Mouse (Mus musculus) liver, postnatal 0 days (tissue): ENCODE results near the gene Lfng.

Source experiments
- CTCF ChIP-seq: sonication (generic); IDR thresholded peaks from 2 replicates; pipeline ENCODE4 v1.5.1; 2016; ENCODE audit warnings: antibody characterized with exemption, low read depth
- EP300 ChIP-seq: IDR thresholded peaks from 2 replicates; pipeline ENCODE4 v1.6.1; 2016; ENCODE audit warnings: antibody characterized with exemption, low read depth, mild to moderate bottlenecking

- TF ChIP-seq CTCF = no peak
- TF ChIP-seq EP300 = no peak
Observed at GRCm38 (mm10) chr5:140634798-140635722, 27.9 kb downstream of the Lfng start.
